Mouse (Mus musculus): ENCODE measurements around the gene Dapp1. TPM values are rescaled to one million over a fixed set of nuclear protein-coding genes. Genes with fewer than 3 reads are reported as not detected.

Dapp1 gene
- polyA plus RNA-seq, 1 experiment: 0.16 TPM

GRCm38 (mm10) chr3:137963508-137963907, 17.8 kb downstream of the Dapp1 start:
- Histone ChIP-seq H3K79me2 (ENCODE audit: control insufficient read depth, insufficient read depth) (no peaks in the 10 kb centered on the region), H3K4me2 (ENCODE audit: low read depth) (no peak overlapping the region), H3K36me3 (ENCODE audit: control insufficient read depth, insufficient read depth) (no peaks in the 10 kb centered on the region), H3K4me3 (no peak overlapping the region), H3ac (ENCODE audit: control insufficient read depth, insufficient read length) (no peak overlapping the region), H3K27me3 (ENCODE audit: control insufficient read depth, insufficient read depth, insufficient read length) (no peaks in the 10 kb centered on the region)
- no peak for TF ChIP-seq E2F4 (IDR thresholded peaks at IDR 0.05; ENCODE audit: insufficient read depth)
- TF ChIP-seq POLR2AphosphoS2 (IDR thresholded peaks at IDR 0.05; ENCODE audit: insufficient read length, low read depth): no peak
- no peak for TF ChIP-seq TCF12 (IDR thresholded peaks at IDR 0.05; ENCODE audit: insufficient read depth, poor library complexity, severe bottlenecking)
- no peak for TF ChIP-seq MAX (IDR thresholded peaks at IDR 0.05; ENCODE audit: low read depth)
- TF ChIP-seq SRF (IDR thresholded peaks at IDR 0.05; ENCODE audit: control insufficient read depth, insufficient read length, low read depth): no peak
- TF ChIP-seq MYOG (IDR thresholded peaks at IDR 0.05; ENCODE audit: control insufficient read depth in 1 of 3, insufficient read depth in 1 of 3, insufficient read length in 2 of 3, low read depth in 2 of 3): no peak
- no peak for TF ChIP-seq TCF3 (IDR thresholded peaks at IDR 0.05; ENCODE audit: insufficient read length, low read depth)
- no peak for TF ChIP-seq REST (IDR thresholded peaks at IDR 0.05; ENCODE audit: insufficient read depth, insufficient read length)
- no peak for TF ChIP-seq POLR2A (IDR thresholded peaks at IDR 0.05; ENCODE audit: insufficient read length, low read depth)
- TF ChIP-seq MYOD1 (IDR thresholded peaks at IDR 0.05; ENCODE audit: control insufficient read depth in 1 of 3, insufficient read length in 2 of 3, low read depth in 2 of 3): no peak
- TF ChIP-seq USF1 (IDR thresholded peaks at IDR 0.05; ENCODE audit: low read depth): no peak
- no peak for TF ChIP-seq CEBPB (IDR thresholded peaks at IDR 0.05; ENCODE audit: insufficient read depth, poor library complexity, severe bottlenecking)

- H3K4me2 ChIP-seq (ENCODE audit: low read depth): no peak overlapping the region
- peak; percentile 57 for TF ChIP-seq USF1 (IDR thresholded peaks at IDR 0.05; ENCODE audit: low read depth)
- TF ChIP-seq CEBPB (IDR thresholded peaks at IDR 0.05; ENCODE audit: insufficient read depth, poor library complexity, severe bottlenecking): no peak
- no peak overlapping the region for H3K4me3 ChIP-seq
- H3K36me3 ChIP-seq (ENCODE audit: control insufficient read depth, insufficient read depth): no peaks in the 10 kb centered on the region
- no peaks in the 10 kb centered on the region for H3K27me3 ChIP-seq (ENCODE audit: control insufficient read depth, insufficient read depth, insufficient read length)
- no peaks in the 10 kb centered on the region for H3K79me2 ChIP-seq (ENCODE audit: control insufficient read depth, insufficient read depth)
- no peak overlapping the region for H3ac ChIP-seq (ENCODE audit: control insufficient read depth, insufficient read length)
Observed at GRCm38 (mm10) chr3:137961736-137962385, 19.5 kb downstream of the Dapp1 start.

DNA sequence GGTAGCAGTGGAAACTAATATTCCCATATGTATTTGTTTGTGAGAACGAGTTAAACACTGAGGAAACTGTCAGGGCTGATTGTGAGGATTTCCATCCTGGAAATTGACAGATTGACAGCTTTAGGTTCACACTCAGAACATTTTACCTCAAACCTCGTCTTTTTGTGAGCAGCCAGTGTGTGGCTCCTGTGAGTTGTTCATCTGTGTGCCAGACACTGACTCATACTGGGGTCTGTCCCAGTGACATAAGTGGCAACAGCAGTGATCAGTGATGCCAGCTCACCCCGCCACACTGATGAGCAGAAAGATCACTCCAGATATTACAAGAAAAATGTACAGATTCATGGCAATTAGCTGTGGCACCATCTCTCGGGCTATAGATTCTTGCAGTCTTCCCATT, 21.9 kb downstream of the Dapp1 start:
- Histone ChIP-seq H3K36me3 (ENCODE audit: control insufficient read depth, insufficient read depth) (no peaks in the 10 kb centered on the region), H3K79me2 (ENCODE audit: control insufficient read depth, insufficient read depth) (no peaks in the 10 kb centered on the region), H3K4me3 (no peak overlapping the region), H3ac (ENCODE audit: control insufficient read depth, insufficient read length) (no peak overlapping the region), H3K4me2 (ENCODE audit: low read depth) (no peak overlapping the region), H3K27me3 (ENCODE audit: control insufficient read depth, insufficient read depth, insufficient read length) (no peaks in the 10 kb centered on the region)
- TF ChIP-seq TCF3 (IDR thresholded peaks at IDR 0.05; ENCODE audit: insufficient read length, low read depth): no peak

DNA sequence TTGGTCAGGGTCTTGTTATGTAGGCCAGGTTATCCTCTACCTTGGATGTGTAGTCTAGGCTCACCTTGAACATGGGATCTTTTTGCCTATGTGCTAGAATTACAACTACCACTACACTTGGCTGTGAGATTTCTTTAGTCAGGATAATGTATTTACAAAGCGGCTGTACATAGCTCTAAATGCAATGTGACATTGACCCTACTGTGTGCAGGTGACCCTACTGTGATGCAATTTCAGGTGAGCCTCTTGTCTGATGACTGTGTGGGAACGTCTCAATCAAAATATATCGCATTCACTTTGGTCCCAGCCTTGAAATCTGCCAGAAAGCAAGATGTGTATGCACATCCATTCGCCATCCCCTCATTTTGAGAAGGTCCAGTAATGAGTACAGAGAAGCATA, 23.0 kb downstream of the Dapp1 start:
- Histone ChIP-seq H3K4me2 (ENCODE audit: low read depth) (no peak overlapping the region), H3K36me3 (ENCODE audit: control insufficient read depth, insufficient read depth) (no peaks in the 10 kb centered on the region), H3K79me2 (ENCODE audit: control insufficient read depth, insufficient read depth) (no peaks in the 10 kb centered on the region), H3K4me3 (no peak overlapping the region), H3ac (ENCODE audit: control insufficient read depth, insufficient read length) (no peak overlapping the region), H3K27me3 (ENCODE audit: control insufficient read depth, insufficient read depth, insufficient read length) (no peaks in the 10 kb centered on the region)
- TF ChIP-seq TCF3 (IDR thresholded peaks at IDR 0.05; ENCODE audit: insufficient read length, low read depth): no peak
- no peak for TF ChIP-seq USF1 (IDR thresholded peaks at IDR 0.05; ENCODE audit: low read depth)
- TF ChIP-seq REST (IDR thresholded peaks at IDR 0.05; ENCODE audit: insufficient read depth, insufficient read length): no peak
- no peak for TF ChIP-seq POLR2A (IDR thresholded peaks at IDR 0.05; ENCODE audit: insufficient read length, low read depth)
- TF ChIP-seq MAX (IDR thresholded peaks at IDR 0.05; ENCODE audit: low read depth): no peak
- no peak for TF ChIP-seq E2F4 (IDR thresholded peaks at IDR 0.05; ENCODE audit: insufficient read depth)
- no peak for TF ChIP-seq TCF12 (IDR thresholded peaks at IDR 0.05; ENCODE audit: insufficient read depth, poor library complexity, severe bottlenecking)
- TF ChIP-seq MYOG (IDR thresholded peaks at IDR 0.05; ENCODE audit: control insufficient read depth in 1 of 3, insufficient read depth in 1 of 3, insufficient read length in 2 of 3, low read depth in 2 of 3): no peak
- TF ChIP-seq SRF (IDR thresholded peaks at IDR 0.05; ENCODE audit: control insufficient read depth, insufficient read length, low read depth): no peak
- no peak for TF ChIP-seq CEBPB (IDR thresholded peaks at IDR 0.05; ENCODE audit: insufficient read depth, poor library complexity, severe bottlenecking)
- no peak for TF ChIP-seq POLR2AphosphoS2 (IDR thresholded peaks at IDR 0.05; ENCODE audit: insufficient read length, low read depth)
- TF ChIP-seq MYOD1 (IDR thresholded peaks at IDR 0.05; ENCODE audit: control insufficient read depth in 1 of 3, insufficient read length in 2 of 3, low read depth in 2 of 3): no peak

GRCm38 (mm10) chr3:137957864-137958263, 23.5 kb downstream of the Dapp1 start:
- Histone ChIP-seq H3K4me2 (ENCODE audit: low read depth) (no peak overlapping the region), H3K79me2 (ENCODE audit: control insufficient read depth, insufficient read depth) (no peaks in the 10 kb centered on the region), H3ac (ENCODE audit: control insufficient read depth, insufficient read length) (no peak overlapping the region), H3K36me3 (ENCODE audit: control insufficient read depth, insufficient read depth) (no peaks in the 10 kb centered on the region), H3K27me3 (ENCODE audit: control insufficient read depth, insufficient read depth, insufficient read length) (no peaks in the 10 kb centered on the region), H3K4me3 (no peak overlapping the region)
- TF ChIP-seq REST (IDR thresholded peaks at IDR 0.05; ENCODE audit: insufficient read depth, insufficient read length): no peak
- no peak for TF ChIP-seq MAX (IDR thresholded peaks at IDR 0.05; ENCODE audit: low read depth)
- no peak for TF ChIP-seq MYOG (IDR thresholded peaks at IDR 0.05; ENCODE audit: control insufficient read depth in 1 of 3, insufficient read depth in 1 of 3, insufficient read length in 2 of 3, low read depth in 2 of 3)
- no peak for TF ChIP-seq MYOD1 (IDR thresholded peaks at IDR 0.05; ENCODE audit: control insufficient read depth in 1 of 3, insufficient read length in 2 of 3, low read depth in 2 of 3)
- TF ChIP-seq TCF3 (IDR thresholded peaks at IDR 0.05; ENCODE audit: insufficient read length, low read depth): no peak
- no peak for TF ChIP-seq SRF (IDR thresholded peaks at IDR 0.05; ENCODE audit: control insufficient read depth, insufficient read length, low read depth)
- TF ChIP-seq TCF12 (IDR thresholded peaks at IDR 0.05; ENCODE audit: insufficient read depth, poor library complexity, severe bottlenecking): no peak
- TF ChIP-seq POLR2AphosphoS2 (IDR thresholded peaks at IDR 0.05; ENCODE audit: insufficient read length, low read depth): no peak
- no peak for TF ChIP-seq POLR2A (IDR thresholded peaks at IDR 0.05; ENCODE audit: insufficient read length, low read depth)

Data from myocyte (in vitro differentiated cells).